Mouse (Mus musculus): ENCODE data around the gene Arhgap21.

The Arhgap21 gene

DNA sequence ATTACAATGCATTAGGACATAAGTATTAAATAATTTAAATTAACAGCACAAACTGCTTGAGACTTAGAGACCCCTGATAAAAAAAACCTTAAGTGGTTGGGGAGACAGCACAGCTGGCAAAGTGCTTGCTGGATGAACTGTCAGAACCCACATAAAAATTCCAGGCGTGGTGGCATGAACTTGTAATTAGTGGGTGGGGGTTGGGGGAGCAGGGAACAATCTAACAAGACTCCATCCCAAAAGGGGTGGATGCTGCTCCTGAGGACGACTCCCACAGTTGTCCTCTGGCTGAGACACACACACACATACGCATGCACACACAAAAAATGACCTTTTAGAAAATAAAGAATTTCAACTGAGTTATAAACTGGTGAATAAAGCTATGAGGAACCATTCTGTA, 79.9 kb downstream of the Arhgap21 start:
- DNase-seq = no peak

DNA sequence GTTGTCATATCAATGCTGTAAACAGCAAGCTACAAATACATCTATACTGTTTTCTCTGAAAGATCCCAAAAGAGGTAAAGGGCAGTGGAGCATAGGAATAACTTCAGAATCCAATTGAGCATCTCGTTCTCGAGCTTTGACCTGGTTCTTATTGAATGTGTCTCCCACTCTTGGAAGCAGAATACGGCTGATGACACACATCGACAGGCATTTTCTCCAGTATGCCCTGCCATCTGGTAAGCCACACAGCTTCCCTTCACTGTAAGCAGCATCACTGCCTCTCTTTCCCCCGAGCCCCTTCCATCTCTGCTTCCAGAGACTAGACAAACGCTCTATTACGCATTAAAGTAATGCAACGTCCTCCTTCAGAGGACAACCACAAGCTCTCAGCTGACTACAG, 85.4 kb downstream of the Arhgap21 start:
- peak; percentile 16 for DNase-seq

DNA sequence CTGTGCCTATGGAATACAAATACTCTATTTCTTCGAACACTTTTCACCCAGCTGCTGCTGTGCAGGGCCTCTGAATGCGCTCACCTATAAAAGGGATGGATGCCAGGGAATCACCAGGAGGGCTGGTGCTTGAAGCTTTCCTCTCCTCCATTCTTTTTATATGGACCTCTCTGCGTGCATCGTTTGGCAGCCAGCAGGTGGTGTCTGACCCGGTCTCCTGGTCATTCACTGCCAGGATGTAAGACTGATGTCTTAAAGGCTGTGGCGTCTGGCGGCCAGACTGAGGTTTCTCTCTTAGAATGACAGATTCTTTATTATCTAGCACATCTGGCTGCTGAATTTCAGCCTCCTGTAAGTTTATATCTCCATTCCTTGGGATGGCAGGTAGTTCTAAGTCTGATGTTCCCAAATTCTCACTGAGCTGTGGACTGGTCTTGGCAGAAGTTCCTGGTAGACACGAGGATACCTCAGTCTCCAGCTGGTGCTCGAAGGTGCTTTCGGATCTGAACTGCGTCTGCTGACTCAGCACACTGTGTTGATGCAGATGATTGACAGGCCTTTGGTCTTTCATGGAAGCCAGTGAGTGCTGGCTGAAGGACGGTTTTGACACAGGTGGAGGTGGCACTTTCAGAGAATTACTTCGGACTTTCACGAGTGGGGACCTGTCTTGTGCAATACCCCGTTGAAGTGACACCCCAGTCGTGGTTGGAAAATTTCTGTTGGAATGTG, 88.6 kb downstream of the Arhgap21 start:
- DNase-seq = no peak

DNA sequence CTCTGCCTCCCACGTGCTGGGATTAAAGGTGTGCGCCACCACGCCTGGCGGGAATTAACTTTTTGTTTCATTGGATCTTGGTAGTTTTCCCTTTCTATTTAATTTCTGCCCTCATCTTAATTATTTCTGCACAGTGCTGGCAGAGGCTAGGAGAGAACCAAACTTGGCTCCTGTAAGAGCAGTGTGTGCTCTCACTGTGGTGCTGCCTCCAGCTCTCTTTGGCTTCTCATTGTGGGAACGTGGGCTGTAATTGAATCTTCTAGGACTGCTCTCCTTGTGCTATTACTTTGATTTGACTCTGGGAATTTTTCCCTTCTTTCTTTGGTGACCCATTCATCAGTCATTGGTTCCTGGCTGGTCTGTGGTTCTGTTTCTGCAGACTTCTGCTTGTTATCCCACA, 94.1 kb downstream of the Arhgap21 start:
- no peak for DNase-seq

DNA sequence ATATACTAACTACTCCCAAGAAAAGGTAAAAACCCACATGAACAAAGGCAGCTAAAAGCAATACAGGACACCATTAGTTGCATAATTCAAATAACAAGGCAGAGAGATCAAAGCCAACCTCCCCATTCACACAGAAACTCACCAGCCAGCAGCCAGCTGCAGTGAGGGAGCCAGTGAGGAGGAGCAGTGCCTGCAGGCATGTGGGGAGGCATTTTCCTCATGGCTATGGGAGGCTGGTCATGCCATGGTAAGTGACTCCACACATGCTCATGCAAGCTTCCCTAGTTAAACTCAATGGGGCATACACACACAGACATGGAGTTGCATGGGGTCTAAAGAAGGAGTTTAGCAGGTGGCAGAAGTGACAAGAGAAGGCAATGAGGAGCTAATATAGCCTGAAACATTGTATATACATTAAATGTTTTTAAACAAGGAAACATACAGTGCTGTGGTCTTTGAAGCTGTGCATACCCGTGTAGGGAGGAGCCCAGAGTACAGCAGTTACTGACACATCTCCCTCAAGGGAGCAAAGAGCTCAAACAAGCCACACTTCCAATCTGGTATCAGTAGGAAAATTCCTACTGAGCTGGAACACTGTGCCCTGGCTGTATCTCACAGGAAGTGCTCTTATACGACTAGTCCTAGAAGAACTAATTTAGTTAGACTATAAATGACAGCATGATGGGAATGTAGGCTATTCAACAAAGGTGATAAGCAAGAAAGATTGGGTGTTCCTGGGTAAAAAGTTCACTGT, 99.3 kb downstream of the Arhgap21 start:
- DNase-seq = no peak

DNA sequence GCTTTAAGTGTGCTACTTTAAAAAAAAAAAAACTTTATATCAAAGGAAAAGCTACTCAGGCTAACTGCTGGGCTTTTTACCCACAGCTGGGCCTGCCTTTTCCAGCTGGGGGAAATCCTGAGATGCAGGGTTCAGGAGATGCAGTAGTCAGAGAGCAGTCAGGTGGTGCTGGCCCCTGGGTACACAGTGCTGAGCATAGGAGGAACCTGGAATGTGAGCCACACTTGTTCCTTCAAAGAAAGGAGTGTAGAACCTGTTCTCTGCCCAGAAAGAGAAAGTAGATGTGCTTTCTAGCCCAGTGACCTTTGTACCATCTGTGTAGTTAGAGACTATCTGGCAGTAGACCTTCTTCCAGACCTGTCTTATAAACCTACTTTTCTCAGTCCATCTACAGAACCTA, 100.6 kb downstream of the Arhgap21 start:
- no peak for DNase-seq

DNA sequence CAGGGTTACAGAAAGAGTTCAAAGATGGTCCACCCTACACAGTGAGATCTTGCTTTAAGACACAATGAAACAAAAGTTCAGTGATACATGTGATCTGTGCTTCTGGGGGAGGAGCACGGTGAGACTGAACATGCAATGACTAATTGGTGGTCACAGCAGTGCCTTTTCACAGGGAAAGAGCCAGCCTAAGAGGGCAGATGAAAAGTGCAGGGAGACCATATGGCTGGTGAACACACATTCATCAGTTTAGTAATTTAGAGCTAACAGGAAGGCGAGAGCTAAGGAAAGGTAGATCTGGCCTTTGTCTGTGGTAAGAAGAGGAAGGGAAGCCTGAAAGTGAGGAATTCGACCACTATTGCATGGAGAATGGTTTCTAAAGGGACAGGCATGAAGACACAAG, 102.9 kb downstream of the Arhgap21 start:
- no peak for DNase-seq

DNA sequence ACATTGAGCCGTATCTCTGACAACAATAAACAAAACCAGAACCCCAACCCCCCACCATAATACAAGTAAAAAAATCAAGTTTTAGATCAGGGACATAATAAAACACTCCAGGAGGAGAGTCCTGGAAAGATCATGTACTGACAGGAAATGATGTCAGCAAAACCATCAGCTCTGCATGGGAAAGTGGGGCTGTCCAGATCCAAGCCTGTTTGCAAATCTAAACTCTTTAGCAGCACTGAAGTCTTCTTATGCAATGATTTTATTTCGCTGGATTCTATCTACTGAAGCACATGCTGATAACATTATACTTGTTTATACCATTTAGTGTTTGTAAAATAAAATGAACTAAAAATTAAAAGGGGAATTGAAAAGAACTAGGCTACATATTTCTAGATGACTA, 104.1 kb downstream of the Arhgap21 start:
- DNase-seq = no peak

DNA sequence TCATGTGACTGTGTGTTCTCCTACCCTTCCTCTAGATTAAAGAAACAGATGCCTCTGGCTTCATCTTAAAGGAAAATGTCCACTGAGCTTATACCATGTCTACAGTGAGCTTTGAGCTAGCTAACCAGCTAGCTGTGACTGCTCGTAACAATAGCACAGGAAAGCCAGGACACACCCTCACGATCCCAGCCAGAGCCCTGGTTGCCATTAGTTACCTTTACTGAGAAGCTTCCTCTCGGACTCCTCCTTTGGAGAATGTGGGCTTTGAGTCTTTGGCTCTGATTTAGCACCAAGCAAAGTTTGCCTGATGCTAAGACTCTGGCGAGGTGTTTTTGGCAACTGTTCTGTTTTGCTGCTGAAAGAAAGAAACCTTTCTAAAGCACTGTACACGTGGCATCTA, 107.9 kb downstream of the Arhgap21 start:
- no peak for DNase-seq

DNA sequence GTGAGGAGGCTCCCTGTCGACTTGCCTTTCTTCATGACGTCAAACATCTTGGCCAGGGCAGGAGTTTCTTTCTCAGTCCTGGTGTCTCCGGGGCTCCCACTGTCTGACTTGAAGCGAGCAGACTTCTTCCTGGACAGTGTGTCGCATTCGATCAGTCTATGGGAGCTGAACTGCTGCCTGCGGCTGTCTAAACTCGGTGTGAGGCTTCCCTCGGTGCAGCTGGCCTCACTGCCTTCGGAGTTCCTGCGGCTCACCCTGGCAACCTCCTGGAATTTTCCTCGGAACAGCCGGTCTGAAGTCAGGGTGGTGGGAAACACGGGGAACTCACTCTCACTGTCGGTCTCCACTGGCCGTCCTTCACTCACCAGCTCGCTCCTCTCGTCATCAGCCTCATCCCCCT, 119.3 kb downstream of the Arhgap21 start:
- DNase-seq = peak; percentile 47

DNA sequence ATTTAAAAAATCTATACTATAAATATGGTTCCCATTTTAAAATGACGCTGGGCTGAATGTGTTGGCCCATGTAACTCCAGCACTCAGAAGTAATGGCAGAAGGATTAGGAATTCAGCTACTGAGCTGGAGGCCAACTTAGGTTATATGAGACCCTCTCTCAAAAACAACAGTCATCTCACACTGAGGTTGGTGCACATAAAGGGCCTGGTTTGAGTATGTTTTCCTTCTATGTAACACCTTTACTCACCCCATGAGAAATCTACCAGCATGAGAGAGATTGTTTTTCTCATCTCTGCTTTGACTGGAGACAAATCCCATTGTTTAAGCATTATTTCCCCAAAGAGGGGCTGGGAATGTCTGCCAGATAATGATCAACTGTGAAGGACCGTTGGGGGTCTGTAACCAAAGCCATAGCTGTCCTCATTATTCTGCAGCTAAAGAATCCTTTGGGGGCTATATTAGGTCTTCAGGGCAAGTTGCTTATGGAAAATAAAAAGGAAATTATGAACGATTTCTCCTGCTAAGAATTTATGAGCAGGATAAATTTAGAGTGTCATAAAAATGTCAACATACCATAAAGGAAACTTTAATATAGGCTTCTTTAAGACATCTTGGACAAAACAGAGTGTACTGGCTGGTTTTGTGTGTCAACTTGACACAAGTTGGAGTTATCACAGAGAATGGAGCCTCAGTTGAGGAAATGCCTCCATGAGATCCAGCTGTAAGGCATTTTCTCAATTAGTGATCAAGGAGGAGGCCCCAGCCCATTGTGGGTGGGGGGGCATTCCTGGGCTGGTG, 136.9 kb downstream of the Arhgap21 start:
- no peak for DNase-seq

DNA sequence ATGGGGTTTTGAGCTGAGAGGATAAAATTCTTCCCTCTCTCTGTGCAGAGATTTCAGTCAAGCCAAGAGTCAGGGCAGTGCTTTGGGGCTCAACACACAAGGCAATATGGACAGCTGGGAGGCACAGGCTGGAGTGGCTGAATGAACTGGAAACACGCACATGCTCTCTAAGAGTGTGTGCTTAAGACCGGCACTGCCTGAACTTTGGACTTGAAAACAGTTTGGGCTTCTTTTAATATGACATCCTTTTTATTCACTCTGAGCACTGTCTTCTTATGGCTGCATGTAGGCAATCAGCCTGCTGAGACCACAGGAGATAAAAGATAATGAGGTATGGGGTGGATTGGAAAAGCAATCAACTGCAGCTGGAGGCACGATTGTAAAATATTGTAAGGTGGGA, 137.8 kb downstream of the Arhgap21 start:
- DNase-seq = no peak

DNA sequence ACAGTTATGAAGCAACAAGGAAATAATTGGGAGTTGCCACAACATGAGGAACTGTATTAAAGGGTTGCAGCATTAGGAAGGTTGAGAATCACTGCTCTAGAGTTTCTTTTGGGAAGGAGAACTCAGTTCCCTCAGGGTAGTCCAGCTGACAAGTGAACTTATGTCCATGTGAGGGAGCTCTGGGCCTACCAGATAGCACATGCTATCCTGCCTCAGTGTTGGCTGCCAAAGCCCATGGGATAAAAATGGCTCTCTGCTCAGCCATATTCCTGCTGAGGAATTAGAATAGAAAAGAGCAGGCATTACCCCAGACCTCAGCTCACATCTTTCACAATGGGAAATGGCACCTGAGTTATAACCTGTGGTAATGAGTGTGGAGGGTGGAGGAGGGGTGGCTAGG, 142.4 kb downstream of the Arhgap21 start:
- no peak for DNase-seq

DNA sequence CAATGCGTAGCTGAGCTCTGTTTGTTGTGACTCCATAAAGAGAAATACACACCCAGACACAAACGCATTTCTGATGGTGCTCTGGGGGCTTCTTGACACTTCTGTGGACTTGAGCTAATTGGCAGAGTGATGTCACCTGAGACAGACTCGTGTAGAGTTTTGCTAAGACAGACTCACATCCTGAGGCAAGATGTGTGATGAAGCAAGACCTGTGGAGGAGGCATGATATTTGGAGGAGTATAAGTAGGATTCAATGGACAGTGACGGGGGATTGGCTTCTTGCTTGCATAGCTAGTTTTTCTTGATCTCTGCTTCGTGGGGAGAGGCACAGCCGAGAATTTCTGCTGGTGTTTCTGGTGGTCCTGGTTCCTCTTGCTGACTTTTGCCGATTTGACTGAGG, 150.5 kb downstream of the Arhgap21 start:
- no peak for DNase-seq

DNA sequence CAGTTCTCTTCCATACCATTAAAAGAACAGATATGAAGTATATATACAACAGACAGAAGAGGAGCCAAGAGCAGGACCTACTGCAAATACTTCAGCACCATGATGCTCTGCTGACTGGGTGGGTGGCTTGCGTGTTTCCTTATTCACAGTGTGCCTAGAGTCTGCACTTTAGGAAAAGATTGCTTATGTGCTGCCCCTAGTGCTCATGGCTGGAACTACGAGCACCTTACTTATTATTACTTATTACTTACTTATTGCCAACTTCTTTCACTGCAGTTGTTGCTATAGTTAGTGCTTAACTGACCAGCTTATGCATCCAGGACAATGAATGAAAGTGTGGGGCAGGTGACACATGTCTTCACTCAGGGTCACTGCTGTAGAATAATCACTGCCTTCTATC, 154.7 kb downstream of the Arhgap21 start:
- DNase-seq = no peak

DNA sequence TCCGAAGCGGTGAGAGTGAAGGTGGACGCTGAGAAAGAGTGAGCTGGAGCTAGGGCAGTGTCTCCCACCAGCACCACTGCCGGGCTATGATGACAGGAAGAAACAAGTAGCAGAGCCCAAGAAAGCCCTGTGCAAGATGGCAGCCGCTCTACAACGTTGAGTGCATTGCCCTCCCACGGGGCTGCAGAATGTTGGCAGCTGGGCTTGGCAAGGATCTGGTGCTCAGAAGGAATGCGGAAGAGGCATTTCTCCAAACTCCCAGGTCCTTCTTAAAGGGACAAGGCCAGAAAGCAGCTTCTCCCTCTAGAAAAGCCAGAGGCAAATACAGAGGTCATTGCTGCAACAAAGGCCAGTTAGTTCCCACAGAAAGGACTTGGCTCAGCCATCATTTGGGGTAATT, 157.2 kb downstream of the Arhgap21 start:
- no peak for DNase-seq

DNA sequence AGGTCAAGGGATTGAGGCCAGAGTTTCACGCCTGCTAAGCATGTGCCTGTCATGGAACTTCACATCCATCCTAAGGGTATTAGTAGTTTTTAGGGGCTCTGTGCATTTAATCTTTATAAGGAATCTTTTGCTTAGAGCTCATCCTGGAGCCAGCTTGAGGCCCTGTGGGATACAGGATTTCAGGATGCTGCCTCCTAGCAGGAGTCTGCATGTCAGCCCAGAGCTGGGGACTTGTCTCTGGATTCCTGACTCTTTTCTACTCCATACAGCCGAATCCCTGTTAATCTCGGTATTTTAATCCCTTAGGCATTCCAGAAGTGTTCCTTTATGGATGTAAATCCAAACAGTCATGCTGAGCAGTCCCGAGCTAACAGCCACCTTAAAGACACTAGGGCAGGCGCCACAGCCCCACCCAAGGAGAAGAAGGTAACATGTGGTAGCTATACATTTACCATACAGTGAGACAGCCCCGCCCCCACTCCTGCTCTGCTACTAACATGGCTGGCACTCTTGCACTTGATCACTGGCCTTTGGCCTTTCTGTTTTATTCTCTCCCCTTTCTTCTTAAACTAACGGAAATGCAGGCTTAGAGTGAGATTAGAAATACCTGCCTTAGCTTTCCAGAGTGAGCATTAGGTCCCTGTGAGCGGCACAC, 167.3 kb downstream of the Arhgap21 start:
- DNase-seq = no peak
